Mouse (Mus musculus) megakaryocyte, embryonic 14.5 days (primary cell): ENCODE measurements around the gene Gm21983. TPM values are rescaled to one million over a fixed set of nuclear protein-coding genes. Genes with fewer than 3 reads are reported as not detected.

Experiments used
- H3K27me3 ChIP-seq: replicated peaks from 2 replicates; pipeline ENCODE3; 2012; ENCODE audit warnings: inconsistent platforms
- H3K36me3 ChIP-seq: replicated peaks from 2 replicates; pipeline ENCODE3; 2012; ENCODE audit warnings: low read length, inconsistent platforms, mixed read lengths
- H3K4me1 ChIP-seq: 2 replicates; pipeline ENCODE4 v1.6.1; 2012; ENCODE audit warnings: inconsistent platforms
- H3K4me3 ChIP-seq: replicated peaks from 2 replicates; pipeline ENCODE3; 2012; ENCODE audit warnings: moderate library complexity, mild to moderate bottlenecking, inconsistent platforms
- H3K9me3 ChIP-seq: 2 replicates; pipeline ENCODE4 v1.6.1; 2012; ENCODE audit warnings: inconsistent platforms
- FLI1 ChIP-seq: IDR thresholded peaks from 2 replicates; pipeline ENCODE4 v1.6.1; 2012; ENCODE audit warnings: low read length, inconsistent platforms, mixed read lengths
- GATA1 ChIP-seq: IDR thresholded peaks from 3 replicates; pipeline ENCODE4 v1.6.1; 2012; ENCODE audit warnings: mixed read lengths, low read length, inconsistent platforms, borderline replicate concordance
- polyA plus RNA-seq: library from polyadenylated mRNA; stranded (reverse); fragments of >175 nt; gene quantifications from 2 replicates; pipeline ENCODE4 v1.2.3, GENCODE M21; 2012; ENCODE audit warnings: low replicate concordance; ENCODE audit not compliant: insufficient read depth

The Gm21983 gene
- polyA plus RNA-seq, 1 experiment, result not detected

DNA sequence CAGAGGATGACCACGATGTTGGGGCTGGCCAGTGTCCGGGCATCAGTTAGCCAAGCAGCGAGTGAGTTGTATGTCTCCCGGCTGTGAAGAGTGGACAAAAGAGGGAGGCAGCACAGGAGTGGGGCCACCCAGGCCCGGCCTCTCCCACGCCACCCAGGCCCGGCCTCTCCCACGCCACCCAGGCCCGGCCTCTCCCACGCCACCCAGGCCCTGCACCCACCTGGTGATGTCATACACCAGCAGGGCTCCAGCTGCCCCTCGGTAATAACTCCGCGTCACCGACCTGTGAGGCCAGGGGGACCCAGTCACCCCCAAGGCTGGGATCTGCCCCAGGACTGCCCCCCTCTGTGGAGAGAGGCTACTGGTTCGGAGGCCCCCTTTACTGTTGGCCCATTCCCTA, 6.4 kb downstream of the Gm21983 start:
- no peaks in the 10 kb centered on the region for H3K9me3 ChIP-seq
- peaks cover 66% of the 10 kb centered on the region for H3K36me3 ChIP-seq
- no peaks in the 10 kb centered on the region for H3K27me3 ChIP-seq
- TF ChIP-seq FLI1 (no peak), GATA1 (no peak)
- H3K4me1 ChIP-seq, result peaks cover 69% of the 10 kb centered on the region
- no peak overlapping the region for H3K4me3 ChIP-seq

DNA sequence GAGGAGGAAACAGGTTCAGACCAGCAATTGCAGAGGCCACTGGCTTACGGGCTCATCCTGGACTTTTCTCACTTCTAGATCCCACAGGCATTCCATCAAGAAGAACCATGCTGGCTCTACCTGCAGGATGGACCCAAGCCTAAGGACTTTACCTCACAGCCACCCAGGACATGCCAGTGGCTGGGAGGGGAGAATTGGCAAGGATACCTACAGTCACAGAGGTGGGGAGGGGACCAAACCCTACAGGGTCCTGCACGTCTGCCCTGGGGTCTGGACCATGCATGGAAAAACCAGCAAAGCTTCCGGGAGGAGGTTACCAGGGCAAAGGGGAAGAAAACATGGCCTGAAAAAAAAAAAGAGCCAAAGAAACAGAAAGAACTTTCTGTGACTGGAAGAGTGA, 9.9 kb downstream of the Gm21983 start:
- TF ChIP-seq GATA1 (no peak), FLI1 (no peak)
- H3K4me1 ChIP-seq, result peaks cover 62% of the 10 kb centered on the region
- no peaks in the 10 kb centered on the region for H3K9me3 ChIP-seq
- peaks cover 79% of the 10 kb centered on the region for H3K36me3 ChIP-seq
- H3K4me3 ChIP-seq, result no peak overlapping the region
- no peaks in the 10 kb centered on the region for H3K27me3 ChIP-seq

- H3K4me1 ChIP-seq, result peaks cover 63% of the 10 kb centered on the region
- no peaks in the 10 kb centered on the region for H3K27me3 ChIP-seq
- no peak overlapping the region for H3K4me3 ChIP-seq
- peaks cover 75% of the 10 kb centered on the region for H3K36me3 ChIP-seq
- H3K9me3 ChIP-seq, result no peaks in the 10 kb centered on the region
- TF ChIP-seq FLI1, result no peak
- TF ChIP-seq GATA1, result no peak
These were observed 12.5 kb downstream of the Gm21983 start for GRCm38 (mm10) chr7:27168371-27168770.

DNA sequence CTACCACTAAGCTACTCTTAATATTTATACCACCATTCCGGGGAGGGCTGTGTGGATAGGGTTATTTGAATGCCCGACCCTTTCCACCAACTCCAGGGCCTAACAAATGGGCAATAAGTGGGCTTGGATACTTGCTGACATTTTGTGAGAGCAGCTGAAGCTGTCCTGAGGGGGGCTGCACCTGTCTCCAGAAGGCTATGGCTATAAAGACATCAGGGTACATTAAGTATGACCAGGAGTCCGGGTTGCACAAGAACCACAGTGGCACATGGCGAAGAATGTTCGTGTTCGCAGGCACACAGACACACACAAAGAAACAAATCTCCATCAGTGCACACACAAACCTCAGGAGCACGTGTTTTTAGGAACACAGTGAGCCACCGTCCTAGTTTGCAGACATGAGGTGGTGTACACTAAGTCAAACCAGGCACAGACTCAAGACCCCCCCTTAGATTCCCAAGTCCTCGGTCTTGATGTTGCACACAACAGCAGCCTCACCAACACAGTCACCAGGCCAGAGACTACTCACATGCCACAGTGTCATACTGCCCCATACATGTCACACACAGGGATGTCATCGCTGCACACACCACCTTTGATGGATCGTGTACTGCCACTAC, 13.3 kb downstream of the Gm21983 start:
- no peaks in the 10 kb centered on the region for H3K27me3 ChIP-seq
- H3K36me3 ChIP-seq, result peaks cover 75% of the 10 kb centered on the region
- no peaks in the 10 kb centered on the region for H3K9me3 ChIP-seq
- H3K4me1 ChIP-seq, result peaks cover 65% of the 10 kb centered on the region
- peak overlapping the region; percentile 97 for H3K4me3 ChIP-seq
- TF ChIP-seq FLI1 (no peak), GATA1 (no peak)

GRCm38 (mm10) chr7:27166614-27167474, 14.0 kb downstream of the Gm21983 start, which contains the start of gene Egln2:
Egln2 (minus strand) TSS chr7:27166802.
- peaks cover 75% of the 10 kb centered on the region for H3K36me3 ChIP-seq
- no peak for TF ChIP-seq FLI1
- no peak for TF ChIP-seq GATA1
- peaks cover 68% of the 10 kb centered on the region for H3K4me1 ChIP-seq
- H3K27me3 ChIP-seq, result no peaks in the 10 kb centered on the region
- H3K9me3 ChIP-seq, result no peaks in the 10 kb centered on the region
- peak within 1 kb of the TSS; percentile 97 for H3K4me3 ChIP-seq

- H3K27me3 ChIP-seq, result no peaks in the 10 kb centered on the region
- no peak for TF ChIP-seq FLI1
- TF ChIP-seq GATA1, result no peak
- no peaks in the 10 kb centered on the region for H3K9me3 ChIP-seq
- H3K4me3 ChIP-seq, result peak overlapping the region; percentile 97
- peaks cover 75% of the 10 kb centered on the region for H3K36me3 ChIP-seq
- peaks cover 70% of the 10 kb centered on the region for H3K4me1 ChIP-seq
These were observed 14.7 kb downstream of the Gm21983 start for GRCm38 (mm10) chr7:27166229-27166613.

DNA sequence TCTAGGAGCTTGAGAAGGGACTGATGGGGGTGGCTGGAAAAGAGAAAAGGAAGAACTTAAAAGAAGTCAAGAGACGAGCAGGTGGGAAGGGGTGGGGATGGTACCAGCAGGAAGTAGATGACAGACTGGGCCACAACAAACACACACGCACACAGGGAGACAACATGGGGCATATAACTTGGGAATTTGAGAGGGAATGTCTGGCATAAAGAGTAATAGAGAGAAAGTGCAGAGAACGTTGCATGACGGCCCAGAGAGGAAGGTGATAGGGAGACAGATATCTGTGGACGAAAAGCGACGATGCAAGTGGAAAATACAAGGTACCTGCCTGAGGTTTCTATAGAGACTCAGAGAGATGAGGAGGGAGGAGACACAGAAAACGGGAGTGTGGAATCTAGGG, 15.2 kb downstream of the Gm21983 start:
- peaks cover 72% of the 10 kb centered on the region for H3K4me1 ChIP-seq
- TF ChIP-seq GATA1 (no peak), FLI1 (no peak)
- H3K9me3 ChIP-seq, result no peaks in the 10 kb centered on the region
- H3K4me3 ChIP-seq, result peak overlapping the region; percentile 97
- no peaks in the 10 kb centered on the region for H3K27me3 ChIP-seq
- H3K36me3 ChIP-seq, result peaks cover 75% of the 10 kb centered on the region

GRCm38 (mm10) chr7:27165007-27165655, 15.8 kb downstream of the Gm21983 start:
- H3K4me3 ChIP-seq, result peak overlapping the region; percentile 97
- no peaks in the 10 kb centered on the region for H3K27me3 ChIP-seq
- no peaks in the 10 kb centered on the region for H3K9me3 ChIP-seq
- no peak for TF ChIP-seq FLI1
- TF ChIP-seq GATA1, result no peak
- peaks cover 75% of the 10 kb centered on the region for H3K4me1 ChIP-seq
- H3K36me3 ChIP-seq, result peaks cover 75% of the 10 kb centered on the region

DNA sequence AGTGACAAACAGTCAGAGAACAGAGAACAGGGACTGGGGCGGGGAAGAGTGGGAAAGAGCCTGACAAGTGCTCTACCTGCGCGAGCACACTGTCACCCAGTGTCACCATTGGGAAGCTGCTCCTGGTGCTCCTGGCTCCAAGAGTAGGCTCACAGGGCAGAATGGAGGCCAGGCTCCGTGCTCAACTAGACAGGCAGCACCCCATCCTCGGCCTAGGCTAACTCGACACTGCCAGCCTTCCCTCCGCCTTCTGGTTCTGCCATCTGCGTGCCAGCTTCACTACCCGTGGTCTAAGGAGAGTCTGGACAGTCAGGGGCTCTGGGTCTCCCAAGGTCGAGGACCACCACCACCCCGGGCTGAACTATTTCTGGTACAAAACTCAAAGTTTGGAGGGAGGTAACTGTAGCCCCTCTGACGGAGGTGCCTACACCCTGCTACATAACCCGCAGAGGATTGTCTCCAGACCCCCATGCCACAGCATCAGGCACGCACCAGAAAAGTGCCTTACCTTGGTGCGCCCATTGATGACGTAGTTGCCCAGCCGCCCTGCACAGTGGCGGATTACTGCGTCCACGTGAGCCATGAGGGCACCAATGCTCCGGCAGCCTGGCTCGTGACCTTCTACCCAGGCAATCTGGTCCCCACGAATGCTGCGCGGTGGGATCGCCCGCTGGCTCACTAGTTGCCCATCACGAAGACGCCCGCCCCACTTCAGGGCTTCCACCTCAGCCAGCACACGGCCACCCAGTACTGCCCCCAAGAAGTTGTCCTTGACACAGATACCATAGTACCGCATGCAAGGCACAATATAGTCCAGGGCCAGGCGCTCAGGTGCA, 16.6 kb downstream of the Gm21983 start:
- peak overlapping the region; percentile 97 for H3K4me3 ChIP-seq
- no peaks in the 10 kb centered on the region for H3K9me3 ChIP-seq
- no peak for TF ChIP-seq GATA1
- TF ChIP-seq FLI1, result no peak
- no peaks in the 10 kb centered on the region for H3K27me3 ChIP-seq
- peaks cover 83% of the 10 kb centered on the region for H3K4me1 ChIP-seq
- H3K36me3 ChIP-seq, result peaks cover 75% of the 10 kb centered on the region
